Mouse (Mus musculus) gastrocnemius, postnatal 25 days (tissue): Measurements from ENCODE around the gene Lamtor2. TPM values are rescaled to one million over a fixed set of nuclear protein-coding genes. Genes with fewer than 3 reads are reported as not detected.

ENCODE experiments used
- DNase-seq: peaks from one replicate; pipeline ENCODE4 v3.0.0; 2022
- total RNA-seq, 2 experiments: library from RNA; stranded (reverse); gene quantifications; 1 replicate in 1 of 2; 2 replicates in 1 of 2; pipeline ENCODE4 v1.2.3; 2021

Gene Lamtor2
- total RNA-seq, 2 experiments from 2014 or later: 76.1 to 81.1 TPM

DNA sequence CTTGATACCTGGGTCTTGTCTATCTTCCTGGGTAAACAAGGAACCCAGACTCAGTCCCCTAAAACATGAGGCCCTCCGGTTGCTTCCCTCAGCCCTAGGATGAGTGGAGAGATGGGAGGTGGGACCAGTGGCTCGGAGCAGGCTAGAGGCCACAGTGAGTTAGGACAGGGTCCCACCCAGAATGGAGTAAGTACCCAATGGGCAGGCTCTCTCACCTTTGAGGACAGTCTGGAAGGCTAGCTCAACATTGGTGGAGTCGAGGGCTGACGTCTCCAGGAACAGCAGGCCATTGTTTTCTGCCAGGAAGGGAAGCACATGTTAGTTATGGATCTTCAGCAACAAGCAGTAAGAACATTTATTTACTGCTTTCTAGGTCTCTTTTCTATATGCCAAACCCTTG is 10.4 kb downstream of the Lamtor2 start:
- DNase-seq: no peak

DNA sequence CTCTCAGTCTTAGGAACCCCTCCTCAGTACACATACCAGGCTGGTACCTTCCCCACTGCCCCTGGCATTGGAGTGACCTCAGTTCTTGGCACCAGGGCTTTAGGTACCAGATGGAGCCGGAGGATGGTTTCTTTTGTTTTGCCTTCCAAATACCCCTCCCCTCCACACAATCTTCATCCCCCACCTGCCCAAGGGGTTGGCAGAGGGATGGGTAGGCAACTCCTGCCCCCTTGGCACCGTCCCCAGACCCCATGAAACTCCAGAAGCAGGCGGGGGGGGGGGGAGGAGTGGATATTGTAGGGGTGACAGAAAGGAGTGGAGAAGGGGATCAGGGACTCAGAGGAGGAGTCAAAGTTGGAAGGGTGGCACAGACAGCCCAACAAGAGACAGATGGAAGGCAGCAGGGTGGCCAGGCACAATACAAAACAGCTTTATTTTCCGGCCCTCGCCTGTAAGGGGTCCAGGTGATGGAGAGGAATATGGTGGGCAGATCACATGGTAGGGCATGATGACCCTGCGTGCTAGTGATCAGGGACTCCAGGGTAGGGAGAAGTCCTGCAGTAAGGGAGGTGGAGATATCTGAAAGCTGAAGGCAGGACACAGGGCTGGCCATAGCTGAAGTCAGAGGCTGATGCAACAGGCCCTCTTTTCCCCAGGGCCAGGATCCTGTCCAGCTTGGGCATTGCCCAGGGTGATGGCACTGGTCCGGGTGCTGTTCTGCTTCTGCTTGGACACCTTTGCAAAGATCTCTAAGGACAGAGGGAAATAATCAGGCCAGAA is 11.1 kb downstream of the Lamtor2 start:
- no peak for DNase-seq

GRCm38 (mm10) chr3:88540085-88540484 is 12.8 kb downstream of the Lamtor2 start:
- DNase-seq: no peak

DNA sequence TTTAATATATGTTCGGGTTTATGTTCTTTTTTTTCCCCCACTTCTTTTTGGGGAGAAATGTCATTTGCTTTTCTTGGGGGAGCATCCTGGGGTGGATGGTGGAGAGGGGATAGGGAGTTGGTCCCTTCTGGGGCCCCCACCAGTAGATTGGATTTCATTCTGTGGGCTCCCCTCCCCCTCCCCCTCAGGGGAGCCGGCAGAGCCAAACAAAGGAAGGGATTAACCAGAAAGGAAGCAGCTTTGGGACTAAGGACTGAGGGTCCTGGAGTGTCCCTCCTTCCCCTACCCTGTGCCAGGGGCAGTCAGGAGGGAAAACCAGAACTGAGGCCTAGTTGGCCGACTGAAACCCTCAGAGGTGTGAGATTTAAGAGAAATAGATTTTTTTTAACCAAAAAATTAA is 13.5 kb downstream of the Lamtor2 start:
- DNase-seq: no peak

- no peak for DNase-seq
Observed at GRCm38 (mm10) chr3:88538271-88539145, 14.4 kb downstream of the Lamtor2 start.

GRCm38 (mm10) chr3:88537146-88537545 is 15.7 kb downstream of the Lamtor2 start:
- no peak for DNase-seq

DNA sequence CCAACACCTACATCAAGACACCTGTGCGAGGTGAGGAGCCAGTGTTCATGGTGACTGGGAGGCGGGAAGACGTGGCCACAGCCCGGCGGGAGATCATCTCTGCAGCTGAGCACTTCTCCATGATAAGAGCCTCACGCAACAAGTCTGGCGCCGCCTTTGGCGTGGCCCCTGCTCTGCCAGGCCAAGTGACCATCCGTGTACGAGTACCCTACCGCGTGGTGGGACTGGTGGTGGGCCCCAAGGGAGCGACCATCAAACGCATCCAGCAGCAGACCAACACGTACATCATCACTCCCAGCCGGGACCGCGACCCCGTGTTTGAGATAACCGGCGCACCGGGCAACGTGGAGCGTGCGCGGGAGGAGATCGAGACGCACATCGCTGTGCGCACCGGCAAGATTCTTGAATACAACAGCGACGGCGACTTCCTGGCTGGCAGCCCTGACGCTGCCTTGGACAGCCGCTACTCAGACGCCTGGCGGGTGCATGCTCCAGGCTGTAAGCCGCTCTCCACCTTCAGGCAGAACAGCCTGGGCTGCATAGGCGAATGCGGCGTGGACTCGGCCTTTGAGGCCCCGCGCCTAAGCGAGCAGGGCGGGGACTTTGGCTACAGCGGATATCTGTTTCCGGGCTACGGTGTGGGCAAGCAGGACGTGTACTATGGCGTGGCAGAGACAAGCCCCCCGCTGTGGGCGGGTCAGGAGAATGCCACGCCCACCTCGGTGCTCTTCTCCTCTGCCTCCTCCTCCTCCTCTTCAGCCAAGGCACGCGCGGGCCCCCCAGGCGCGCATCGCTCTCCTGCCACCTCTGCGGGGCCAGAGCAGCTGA is 16.6 kb downstream of the Lamtor2 start:
- DNase-seq: peak; percentile 86

DNA sequence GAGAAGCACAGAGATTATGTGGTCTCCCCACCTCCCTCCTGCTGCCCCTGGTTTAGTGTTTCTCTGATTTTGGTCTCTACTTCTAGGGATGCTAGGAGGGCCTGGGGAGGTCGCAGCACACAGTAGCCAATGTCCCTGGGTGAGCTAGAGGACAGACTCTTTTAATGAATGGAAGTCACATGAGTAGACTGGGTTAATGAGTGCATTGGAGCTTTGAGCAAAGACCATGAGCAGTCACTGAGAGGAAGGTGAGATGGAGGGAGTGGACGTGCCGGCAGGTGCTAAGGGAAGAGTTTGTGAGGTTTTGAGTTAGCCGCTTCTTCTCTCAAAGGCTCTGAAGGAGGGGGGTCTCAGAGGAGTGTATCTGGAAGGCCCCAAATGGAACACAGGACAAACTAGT is 17.3 kb downstream of the Lamtor2 start:
- DNase-seq: no peak

- DNase-seq: no peak
Observed at GRCm38 (mm10) chr3:88535005-88535404, 17.9 kb downstream of the Lamtor2 start.

DNA sequence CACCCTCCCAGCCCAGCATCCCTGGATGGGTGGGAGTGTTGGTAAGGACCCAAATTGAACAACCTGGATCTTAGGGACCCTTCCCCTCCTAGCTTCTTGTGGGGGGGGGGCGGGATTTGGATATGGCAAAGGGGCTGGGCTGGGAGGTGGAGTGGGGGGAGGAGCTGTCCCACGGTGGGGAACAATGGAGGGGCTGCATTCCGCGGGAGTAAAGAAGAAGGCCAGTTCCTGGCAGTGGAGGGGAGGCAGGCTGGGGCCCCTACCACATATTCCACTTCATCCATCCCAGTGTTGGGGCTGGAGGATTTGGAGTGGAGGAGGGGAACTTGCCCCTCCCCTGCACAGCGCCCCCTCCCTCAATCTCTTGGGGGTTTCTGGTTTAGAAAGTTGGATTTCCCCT is 19.2 kb downstream of the Lamtor2 start:
- no peak for DNase-seq

DNA sequence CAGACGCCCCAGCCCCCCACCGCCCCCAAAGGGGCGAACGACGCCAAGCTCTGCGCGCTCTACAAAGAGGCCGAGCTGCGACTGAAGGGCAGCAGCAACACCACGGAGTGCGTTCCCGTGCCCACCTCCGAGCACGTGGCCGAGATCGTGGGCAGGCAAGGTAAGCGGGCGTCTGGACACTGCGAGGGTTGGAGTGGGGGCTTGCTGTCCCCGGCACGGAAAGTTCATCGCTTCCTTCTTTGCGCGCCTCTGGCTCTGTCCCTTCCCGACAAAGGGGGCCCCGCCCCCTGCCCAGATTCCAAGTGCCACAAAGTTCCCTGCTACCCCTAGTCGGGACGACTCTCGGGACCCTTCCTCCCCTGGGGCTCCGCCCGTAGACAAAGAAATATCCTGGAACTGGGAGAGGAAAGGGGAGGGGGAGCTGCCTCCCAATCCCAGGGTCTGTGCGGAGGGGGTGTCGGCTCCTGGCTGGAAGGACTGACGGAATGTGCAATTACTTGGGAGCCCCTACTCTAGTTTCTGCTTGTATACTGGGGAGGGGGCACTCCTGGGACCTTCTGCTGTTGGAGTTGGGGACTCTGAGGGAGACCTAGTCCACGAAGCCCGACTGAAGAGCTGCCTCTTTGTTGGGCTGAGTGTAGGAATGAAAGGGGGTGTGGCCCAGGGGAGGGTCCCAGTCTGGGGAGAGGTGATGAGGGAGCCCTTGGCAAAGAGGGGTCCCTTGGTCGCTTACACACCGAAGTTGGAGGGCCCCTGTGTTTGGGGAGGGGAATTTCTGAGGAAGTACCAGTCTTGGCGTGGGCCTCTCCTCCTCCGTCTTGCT is 20.0 kb downstream of the Lamtor2 start:
- no peak for DNase-seq

DNA sequence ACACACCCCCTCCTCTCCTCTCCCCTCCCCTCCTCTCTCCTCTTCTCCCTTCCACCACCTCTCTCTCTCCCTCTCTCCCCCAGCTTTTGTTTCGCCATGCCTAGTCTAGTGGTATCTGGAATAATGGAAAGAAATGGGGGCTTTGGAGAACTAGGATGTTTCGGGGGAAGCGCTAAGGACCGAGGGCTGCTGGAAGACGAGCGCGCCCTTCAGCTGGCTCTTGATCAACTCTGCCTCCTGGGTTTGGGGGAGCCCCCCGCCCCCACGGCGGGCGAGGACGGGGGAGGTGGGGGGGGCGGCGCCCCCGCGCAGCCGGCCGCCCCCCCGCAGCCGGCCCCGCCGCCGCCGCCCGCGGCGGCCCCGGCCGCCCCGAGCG is 20.6 kb downstream of the Lamtor2 start, which contains the start of gene Mex3a:
TSS of gene Mex3a (plus strand) at position 97 of the 376 bp plus-strand sequence.
- no peak for DNase-seq

DNA sequence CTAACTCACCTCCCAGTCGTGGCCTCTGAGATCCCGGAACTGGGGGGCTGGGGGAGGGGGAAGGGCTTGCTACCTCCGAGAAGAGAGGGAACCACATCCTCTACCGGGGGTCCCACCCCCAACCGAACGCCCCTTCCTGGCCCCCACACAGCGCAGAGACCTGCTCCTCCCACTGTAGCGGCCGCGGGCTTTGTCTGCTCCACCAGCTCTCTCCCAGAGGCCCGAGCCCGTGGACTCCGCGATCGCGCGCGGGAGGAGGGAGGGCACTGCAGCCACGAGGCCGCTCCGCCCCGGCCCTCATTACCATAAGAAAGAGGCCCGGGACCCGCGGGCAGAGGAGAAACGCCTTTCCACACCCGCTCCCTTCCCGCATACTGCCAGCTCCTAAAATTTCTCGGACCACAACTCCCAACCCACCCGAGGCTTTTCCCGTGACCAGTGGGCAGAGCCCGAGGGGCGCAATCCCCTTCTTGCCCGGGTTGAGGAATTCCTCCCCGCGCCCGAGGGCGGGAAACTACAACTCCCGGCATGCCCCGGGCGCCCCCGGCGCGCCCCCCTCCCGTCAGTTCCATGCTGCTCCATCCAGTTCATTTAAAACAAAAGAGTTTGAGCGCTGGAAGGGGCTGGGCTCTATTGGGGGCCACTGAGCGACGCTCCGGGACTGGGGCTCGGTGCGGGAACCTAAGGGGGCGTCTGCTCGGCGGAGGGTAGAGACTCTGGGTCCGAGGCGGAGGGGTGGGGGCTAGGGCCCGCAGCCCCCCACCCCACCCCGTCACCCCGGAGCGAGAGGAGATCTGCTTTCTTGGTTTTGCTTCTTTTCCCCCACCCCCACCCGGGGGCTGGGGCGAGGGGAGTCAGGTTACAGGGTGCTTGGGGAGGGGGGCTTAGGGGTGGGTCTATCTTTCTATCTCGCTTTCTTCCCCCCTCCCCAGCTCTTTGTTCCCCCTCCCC is 21.3 kb downstream of the Lamtor2 start:
- peak; percentile 87 for DNase-seq

DNA sequence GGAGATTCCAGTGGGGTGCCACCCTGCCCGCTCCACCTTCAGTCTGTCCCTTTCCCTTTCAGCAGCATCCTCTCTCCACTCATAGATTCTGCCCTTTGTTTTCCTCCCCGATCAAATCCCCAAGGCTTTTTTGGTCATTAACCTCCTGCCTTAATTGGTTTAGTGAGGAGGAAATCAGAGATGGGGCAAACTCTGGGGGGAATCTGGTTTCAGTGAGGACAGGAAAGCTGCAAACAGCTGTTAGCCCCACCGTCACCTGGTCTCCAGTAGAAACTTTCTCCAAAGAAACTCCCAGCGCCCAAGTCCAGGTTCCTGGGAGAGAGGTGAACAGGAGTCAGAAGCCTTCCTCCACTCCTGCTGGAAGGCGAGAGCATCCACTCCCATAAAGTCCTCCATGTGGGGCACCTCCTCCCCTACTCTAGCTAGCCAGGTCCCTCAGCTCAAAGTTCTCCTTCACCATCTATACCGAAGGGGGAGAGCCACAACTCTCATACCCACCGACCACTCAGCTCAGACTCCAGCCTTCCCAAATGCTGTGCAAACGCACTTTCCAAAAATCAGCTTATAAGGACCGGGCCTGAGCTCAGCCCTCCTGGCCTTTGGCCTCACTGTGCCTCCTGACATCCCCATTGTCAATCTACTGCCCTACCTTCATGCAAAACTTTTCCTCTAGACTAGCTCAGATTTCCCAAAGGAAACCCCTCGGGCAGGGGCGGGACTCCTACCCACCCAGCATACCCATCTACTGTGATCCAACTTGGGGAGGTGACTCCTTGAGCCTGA is 22.6 kb downstream of the Lamtor2 start:
- no peak for DNase-seq

DNA sequence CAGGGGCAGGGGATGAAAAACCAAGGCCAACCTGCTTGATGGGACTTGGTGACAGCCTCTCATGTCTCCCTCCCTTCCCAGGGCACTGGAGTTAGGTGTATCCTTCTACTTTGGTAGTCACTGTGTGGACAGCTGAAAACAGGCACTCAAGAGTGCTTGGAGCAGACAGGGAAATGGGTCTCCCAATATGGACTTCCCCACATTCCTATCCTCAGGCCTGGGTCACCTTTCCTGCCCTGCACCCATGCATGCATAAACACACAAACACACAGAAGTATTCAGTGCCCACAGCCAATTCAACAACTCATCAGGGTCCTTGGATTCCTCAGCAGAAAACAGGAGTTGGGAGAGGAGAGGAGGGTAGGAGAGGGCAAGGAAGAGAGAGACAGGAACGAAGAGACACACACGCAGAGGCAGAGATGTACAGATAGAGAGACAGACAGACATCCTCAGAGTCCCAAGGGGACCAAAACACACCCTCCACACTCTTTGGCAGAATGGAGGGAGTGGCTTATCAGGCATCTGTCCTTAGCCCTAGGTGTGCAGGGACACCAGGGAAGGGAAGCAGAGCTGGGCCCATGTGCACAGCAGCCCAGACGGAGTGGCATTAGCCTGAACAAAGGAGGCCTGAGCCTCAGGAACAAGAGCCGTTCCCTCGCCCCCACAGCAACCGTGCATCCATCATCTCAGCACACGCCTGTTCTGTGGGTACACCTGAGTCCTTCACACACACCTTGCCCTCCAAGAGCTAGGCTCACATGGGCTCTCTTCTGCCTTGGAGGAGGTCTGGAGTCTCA is 23.5 kb downstream of the Lamtor2 start:
- no peak for DNase-seq

DNA sequence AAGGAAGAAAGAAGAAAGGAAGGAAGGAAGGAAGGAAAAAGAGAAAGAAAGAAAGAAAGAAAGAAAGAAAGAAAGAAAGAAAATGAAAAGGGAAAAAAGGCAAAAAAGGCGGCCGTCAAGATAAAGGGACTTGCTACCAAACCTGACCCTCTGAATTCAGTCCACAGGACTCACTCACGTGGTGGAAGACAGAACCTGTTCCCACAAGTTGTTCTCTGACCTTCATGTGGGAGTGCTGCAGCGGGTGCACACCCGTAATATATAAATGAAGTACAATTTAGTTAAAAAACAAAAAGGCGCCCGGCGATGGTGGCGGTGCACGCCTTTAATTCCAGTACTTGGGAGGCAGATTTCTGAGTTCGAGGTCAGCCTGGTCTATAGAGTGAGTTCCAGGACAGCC is 24.2 kb downstream of the Lamtor2 start:
- DNase-seq: no peak

- no peak for DNase-seq
Observed at GRCm38 (mm10) chr3:88527565-88527964, 25.3 kb downstream of the Lamtor2 start.
